Mouse (Mus musculus): ENCODE data around the gene Zfp219. TPM values are rescaled to one million over a fixed set of nuclear protein-coding genes. Genes with fewer than 3 reads are reported as not detected.
A peak's percentile ranks its signal among the peaks of the same experiment; 100 is the strongest.

Zfp219 gene
- polyA plus RNA-seq, 1 experiment: 21.9 TPM

DNA sequence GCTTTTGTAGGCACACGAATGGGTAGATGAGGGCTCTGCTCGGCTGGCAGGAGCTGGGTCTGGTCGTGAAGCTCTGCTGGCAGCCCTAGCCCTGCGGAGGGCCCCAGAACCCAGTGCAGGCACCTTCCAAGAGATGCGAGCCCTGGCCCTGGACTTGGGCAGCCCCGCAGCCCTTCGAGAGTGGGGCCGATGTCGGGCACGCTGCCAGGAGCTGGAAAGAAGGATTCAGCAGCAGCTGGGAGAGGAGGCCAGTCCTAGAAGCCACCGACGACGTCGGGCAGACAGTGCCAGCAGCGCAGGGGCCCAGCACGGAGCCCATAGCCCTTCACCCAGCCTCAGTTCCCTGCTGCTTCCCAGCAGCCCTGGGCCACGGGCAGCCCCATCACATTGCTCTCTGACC is 23.7 kb downstream of the Zfp219 start:
- Histone ChIP-seq H3K4me3 (ENCODE audit: insufficient read depth, low read depth, low read length) (no peak overlapping the region), H3K4me1 (ENCODE audit: control insufficient read depth, insufficient read depth, insufficient read length, low read length) (no peaks in the 10 kb centered on the region), H3K27ac (replicated peaks; ENCODE audit: low read depth, low read length) (no peak overlapping the region)

DNA sequence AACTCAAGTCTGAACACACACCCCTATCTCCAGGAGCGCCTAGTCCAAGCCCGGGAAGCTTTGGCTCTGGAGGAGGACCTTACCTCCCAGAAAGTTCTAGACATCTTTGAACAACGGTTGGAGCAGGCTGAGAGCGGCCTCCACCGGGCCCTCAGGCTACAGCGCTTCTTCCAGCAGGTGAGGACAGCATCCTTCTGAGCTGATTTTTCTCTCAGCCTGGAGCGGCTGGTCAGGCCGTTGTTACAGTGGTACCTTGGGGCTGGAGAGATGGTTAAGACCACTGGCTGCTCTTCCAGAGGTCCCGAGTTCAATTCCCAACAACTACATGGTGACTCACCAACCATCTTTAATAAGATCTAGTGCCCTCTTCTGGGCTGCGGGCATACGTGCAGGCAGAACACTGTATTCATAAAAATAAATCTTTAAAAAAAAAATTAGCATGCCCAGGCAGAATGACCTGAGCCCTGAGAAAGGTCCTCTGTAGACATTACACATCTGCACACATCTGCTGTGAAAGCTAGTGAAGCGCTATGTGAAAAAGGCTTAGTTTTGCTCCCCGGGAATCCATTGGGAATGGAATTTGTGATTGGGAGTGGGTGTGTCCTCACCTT is 24.2 kb downstream of the Zfp219 start:
- Histone ChIP-seq H3K27ac (replicated peaks; ENCODE audit: low read depth, low read length) (no peak overlapping the region), H3K4me3 (ENCODE audit: insufficient read depth, low read depth, low read length) (no peak overlapping the region), H3K4me1 (ENCODE audit: control insufficient read depth, insufficient read depth, insufficient read length, low read length) (no peaks in the 10 kb centered on the region)

DNA sequence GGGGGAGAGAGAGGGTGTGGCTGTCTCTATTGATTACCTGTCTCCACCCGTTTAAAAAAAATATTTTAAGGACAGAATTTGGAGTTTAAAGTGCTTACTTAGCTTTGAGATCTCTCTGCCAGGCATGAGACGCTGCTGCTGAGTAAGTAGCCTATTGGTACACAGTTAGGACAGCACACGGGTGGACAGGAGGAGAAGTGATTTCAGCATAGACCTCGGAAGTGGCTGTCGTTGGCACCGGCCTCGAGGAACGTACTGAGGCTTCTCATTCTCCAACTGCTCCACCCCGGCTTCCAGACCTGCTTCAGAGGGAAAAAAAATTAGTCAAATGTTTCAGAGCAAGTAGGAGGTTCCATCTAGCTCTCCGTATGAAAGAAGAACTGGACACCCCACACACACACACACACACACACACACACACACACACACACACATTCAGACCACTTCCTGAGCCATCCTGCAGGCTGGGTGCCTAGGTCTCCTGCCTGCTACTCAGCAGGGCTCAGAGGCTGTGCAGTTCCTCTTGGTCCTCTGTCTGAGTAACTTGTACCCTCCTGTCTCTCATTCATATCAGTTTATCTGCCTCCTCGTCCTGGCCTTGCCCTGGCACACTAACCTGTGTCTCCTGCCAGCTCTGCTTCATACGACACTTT is 25.2 kb downstream of the Zfp219 start:
- H3K4me1 ChIP-seq (ENCODE audit: control insufficient read depth, insufficient read depth, insufficient read length, low read length): no peaks in the 10 kb centered on the region
- H3K4me3 ChIP-seq (ENCODE audit: insufficient read depth, low read depth, low read length): no peak overlapping the region

DNA sequence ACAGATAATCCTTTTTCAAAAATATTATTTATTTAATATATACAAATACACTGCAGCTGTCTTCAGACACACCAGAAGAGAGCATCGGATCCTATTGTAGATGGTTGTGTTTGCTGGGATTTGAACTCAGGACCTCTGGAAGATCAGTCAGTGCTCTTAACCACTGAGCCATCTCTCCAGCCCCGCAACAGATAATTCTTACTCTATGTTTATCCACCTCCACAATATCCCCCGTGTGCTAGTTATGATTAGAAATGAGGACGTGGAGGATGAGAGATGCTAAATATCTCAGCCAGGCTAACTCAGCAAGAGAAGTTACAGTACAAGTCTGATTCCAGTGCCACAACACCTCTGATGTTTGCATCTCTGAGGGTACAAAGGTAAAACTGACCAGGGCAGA is 26.1 kb downstream of the Zfp219 start:
- no peak overlapping the region for H3K27ac ChIP-seq (replicated peaks; ENCODE audit: low read depth, low read length)
- no peak overlapping the region for H3K4me3 ChIP-seq (ENCODE audit: insufficient read depth, low read depth, low read length)
- no peaks in the 10 kb centered on the region for H3K4me1 ChIP-seq (ENCODE audit: control insufficient read depth, insufficient read depth, insufficient read length, low read length)

More for the DNA sequence above, 25.2 kb downstream of the Zfp219 start:
- no peak overlapping the region for H3K27ac ChIP-seq (replicated peaks; ENCODE audit: low read depth, low read length)

DNA sequence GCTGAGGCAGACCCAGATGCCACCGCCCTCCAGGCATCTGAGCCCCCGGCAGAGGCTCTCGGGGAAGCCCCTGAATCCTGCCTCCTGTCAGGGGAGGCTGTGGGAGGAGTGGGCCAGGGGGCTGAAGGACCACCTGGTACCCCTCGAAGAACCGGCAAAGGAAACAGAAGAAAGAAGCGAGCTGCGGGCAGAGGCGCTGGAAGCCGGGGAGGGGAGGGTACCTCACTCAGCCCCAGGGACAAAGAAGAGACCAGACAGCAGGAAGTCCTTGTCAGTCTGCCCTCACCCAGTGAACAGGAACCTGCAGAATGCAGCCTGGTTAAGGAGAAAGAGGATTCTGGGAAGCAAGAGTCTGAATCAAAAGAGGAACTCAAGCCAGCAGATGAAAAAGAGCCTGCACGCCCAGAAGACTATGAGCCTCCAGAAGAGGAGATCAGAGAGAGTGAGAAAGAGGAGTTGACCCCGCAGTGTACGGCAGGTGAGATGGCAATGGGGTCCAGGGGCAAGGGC is 31.0 kb downstream of the Zfp219 start:
- no peak overlapping the region for H3K4me3 ChIP-seq (ENCODE audit: insufficient read depth, low read depth, low read length)
- no peak overlapping the region for H3K27ac ChIP-seq (replicated peaks; ENCODE audit: low read depth, low read length)
- H3K4me1 ChIP-seq (ENCODE audit: control insufficient read depth, insufficient read depth, insufficient read length, low read length): peaks cover 2% of the 10 kb centered on the region; the same call in 1 of the 2 replicates

DNA sequence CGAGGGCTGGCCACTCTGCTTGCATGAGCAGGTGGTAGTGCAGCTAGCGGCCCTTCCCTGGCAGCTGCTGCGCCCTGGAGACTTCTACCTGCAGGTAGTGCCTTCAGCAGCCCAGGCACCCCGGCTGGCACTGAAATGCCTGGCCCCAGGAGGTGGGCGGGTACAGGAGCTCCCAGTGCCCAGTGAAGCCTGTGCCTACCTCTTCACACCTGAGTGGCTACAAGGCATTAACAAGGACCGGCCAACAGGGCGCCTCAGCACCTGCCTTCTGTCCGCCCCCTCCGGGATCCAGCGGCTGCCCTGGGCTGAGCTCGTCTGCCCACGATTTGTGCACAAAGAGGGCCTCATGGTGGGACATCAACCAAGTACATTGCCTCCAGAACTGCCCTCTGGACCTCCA is 31.8 kb downstream of the Zfp219 start:
- Histone ChIP-seq H3K4me3 (ENCODE audit: insufficient read depth, low read depth, low read length) (no peak overlapping the region), H3K27ac (replicated peaks; ENCODE audit: low read depth, low read length) (no peak overlapping the region), H3K4me1 (ENCODE audit: control insufficient read depth, insufficient read depth, insufficient read length, low read length) (peaks cover 2% of the 10 kb centered on the region; the same call in 1 of the 2 replicates)

DNA sequence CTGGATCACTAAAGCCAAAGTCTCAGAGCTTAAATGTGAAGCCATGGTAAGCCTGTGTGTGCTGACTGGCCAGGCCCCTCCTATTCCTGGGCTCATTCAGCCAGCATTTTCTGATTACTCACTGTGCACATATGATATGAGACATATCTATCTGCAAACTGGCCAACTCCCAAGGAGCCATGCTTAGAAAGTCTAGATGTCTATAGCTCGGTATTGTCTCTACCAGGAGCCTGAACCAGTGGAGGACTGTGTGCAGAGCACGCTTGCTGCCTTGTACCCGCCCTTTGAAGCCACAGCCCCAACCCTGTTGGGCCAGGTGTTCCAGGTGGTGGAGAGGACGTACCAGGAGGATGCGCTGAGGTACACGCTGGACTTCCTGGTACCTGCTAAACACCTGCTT is 33.4 kb downstream of the Zfp219 start:
- Histone ChIP-seq H3K4me1 (ENCODE audit: control insufficient read depth, insufficient read depth, insufficient read length, low read length) (peaks cover 2% of the 10 kb centered on the region; the same call in 1 of the 2 replicates), H3K27ac (replicated peaks; ENCODE audit: low read depth, low read length) (no peak overlapping the region), H3K4me3 (ENCODE audit: insufficient read depth, low read depth, low read length) (no peak overlapping the region)

DNA sequence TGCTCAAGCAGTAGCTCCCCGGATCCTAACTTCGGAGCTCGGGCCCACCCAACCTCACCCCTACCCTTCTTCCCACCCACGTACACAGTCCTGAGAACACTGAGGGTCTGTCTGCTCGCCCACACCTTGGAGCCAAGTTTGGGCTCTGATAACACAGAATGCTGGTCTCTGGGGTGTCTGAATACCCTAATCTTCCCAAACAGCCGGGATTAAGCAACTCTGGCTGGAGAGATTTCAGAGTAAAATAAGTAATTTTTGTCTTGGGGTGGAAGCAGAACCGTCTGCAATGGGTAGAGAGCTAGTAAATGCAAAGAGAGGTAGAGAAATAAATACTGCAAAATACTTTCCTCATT is 34.4 kb downstream of the Zfp219 start:
- Histone ChIP-seq H3K4me1 (ENCODE audit: control insufficient read depth, insufficient read depth, insufficient read length, low read length) (peaks cover 2% of the 10 kb centered on the region; the same call in 1 of the 2 replicates), H3K4me3 (ENCODE audit: insufficient read depth, low read depth, low read length) (peak overlapping the region; percentile 85), H3K27ac (replicated peaks; ENCODE audit: low read depth, low read length) (peak overlapping the region; percentile 83; the same call in 1 of the 2 replicates)

DNA sequence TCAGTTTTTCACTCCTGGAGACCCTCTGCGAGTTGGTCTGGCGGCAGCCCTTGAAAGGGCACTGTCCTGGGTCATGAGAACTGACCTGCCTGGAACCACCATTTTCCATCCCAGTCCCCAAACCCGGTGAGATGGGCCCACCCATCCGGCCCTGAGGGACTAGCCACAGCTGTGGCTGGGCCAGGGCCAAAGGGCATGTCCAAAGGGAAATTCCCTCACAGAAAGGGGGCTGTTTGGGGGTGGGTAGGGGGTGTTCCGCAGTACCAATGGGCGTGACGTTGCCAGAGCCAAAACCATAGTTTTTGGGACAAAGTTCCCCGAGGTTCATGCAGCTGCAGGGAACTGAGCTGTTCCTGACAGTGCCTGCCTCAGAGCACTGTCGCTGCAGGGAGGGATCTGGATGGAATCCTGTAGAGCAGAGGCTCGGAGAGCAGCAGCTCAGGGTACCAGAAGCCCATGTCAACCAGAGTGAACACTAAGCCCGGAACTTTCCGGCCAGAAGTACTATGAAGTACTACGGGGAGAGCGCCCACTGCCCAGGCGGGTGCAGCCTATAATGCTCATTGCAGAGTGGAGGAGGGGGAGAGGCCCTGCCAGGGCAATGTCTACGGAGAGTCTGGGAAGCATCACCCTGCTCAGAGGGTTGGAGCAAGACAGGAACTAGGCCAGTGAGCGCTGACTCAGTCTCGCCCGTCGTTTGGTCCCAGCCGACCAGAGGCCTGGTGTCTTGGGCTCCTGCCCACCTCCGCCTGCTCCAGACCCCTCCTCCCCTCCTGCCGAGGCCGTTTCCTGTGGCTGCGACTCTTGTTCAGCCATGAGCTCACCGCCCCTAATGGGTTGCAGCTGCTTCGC is 35.0 kb downstream of the Zfp219 start:
- H3K27ac ChIP-seq (replicated peaks; ENCODE audit: low read depth, low read length): peak overlapping the region; percentile 83
- peaks cover 2% of the 10 kb centered on the region; the same call in 1 of the 2 replicates for H3K4me1 ChIP-seq (ENCODE audit: control insufficient read depth, insufficient read depth, insufficient read length, low read length)
- peak overlapping the region; percentile 85 for H3K4me3 ChIP-seq (ENCODE audit: insufficient read depth, low read depth, low read length)

DNA sequence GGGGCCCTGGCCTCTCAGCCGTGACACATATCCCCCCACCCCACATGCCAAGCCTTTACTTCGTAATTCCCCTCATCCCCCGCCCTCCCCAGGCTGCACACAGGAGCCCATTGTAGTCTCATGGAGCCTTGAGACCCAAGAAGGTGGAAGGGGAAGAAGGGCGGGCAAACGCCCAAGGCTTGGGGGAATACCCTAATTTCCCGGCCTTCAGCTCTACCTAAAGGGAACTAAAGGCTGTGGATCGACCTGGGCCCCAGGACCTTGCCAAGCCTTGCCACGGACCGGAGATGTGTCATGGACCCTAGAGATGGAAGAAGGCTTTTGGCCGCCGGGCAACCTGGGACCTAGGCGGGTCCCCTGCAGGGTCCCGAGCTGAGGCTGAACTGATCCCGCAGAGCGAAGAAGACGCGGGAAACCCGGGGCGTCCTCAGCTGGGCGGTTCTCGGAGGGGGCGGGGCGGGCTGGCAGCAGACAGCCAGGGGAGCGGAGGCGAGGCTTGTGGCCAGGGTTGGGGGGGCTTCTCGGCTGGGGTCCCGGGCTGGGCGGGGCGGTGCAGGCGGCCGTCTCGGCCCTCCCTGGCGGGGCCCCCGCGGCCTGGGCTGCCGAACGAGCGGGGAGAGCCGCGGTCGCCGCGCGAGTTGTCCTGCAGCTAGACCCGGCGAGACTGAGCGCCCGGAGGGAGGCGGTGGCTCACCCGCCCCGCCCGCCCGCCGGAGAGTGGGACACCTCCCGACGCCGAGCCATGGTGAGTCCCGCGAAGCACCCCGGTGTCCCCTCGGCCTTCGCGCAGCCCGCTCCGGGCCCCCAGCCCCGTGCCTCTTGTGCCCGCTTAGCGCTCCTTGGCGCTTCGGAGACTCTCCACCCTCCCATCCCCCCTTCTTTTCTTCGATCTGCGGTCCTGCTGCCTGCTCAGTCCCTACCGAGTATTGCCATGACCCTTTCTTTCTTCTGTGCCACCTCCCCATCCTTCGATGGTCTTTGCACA is 36.0 kb downstream of the Zfp219 start, which contains the start of gene Arhgef40:
TSS of gene Arhgef40 (plus strand) at position 473 of the 985 bp plus-strand sequence.
- H3K27ac ChIP-seq (replicated peaks; ENCODE audit: low read depth, low read length): peak within 1 kb of the TSS; percentile 83

DNA sequence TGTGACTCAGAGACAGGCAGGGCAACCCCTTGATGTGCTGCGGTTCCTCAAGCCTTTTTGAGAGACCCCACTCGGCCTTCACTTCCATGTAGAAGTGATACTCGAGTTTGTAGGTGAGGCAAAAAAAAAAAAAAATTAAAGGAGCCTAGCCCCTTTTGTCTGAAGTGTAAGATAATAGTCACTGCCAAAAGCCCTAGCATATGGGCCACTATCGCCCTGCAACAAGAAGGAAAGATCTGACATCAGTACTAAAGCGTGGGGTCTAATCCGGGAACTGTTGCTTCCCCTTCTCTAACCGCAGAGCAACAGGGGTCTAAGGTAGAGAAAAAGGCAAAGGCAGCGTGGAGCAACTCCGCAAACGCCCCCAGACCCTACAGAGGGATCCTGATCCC is 36.7 kb downstream of the Zfp219 start:
- Histone ChIP-seq H3K4me3 (ENCODE audit: insufficient read depth, low read depth, low read length) (no peak overlapping the region), H3K27ac (replicated peaks; ENCODE audit: low read depth, low read length) (no peak overlapping the region), H3K4me1 (ENCODE audit: control insufficient read depth, insufficient read depth, insufficient read length, low read length) (peaks cover 2% of the 10 kb centered on the region; the same call in 1 of the 2 replicates)

More for the DNA sequence above, 36.0 kb downstream of the Zfp219 start, which contains the start of gene Arhgef40:
- Histone ChIP-seq H3K4me1 (ENCODE audit: control insufficient read depth, insufficient read depth, insufficient read length, low read length) (peaks cover 2% of the 10 kb centered on the region; the same call in 1 of the 2 replicates), H3K4me3 (ENCODE audit: insufficient read depth, low read depth, low read length) (peak within 1 kb of the TSS; percentile 85)

DNA sequence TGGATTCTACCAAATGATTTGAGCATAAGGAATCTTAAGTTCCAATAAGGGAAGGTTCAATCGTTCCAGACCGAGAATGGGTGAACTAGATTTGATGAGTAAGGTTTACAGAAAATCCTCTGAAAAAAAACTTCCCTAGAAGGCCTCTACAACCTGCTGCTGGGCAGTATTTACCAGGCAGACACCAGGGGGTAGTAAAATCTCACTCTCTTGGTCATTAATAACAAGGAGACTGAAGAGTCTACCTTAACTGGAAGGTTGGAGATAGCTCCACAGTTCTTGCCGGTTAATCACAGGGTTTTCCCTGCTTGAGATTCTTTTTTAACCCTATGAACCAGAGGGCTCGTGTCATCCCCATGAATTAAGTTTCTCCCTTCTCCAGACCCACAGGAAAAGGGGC is 37.3 kb downstream of the Zfp219 start:
- Histone ChIP-seq H3K27ac (replicated peaks; ENCODE audit: low read depth, low read length) (no peak overlapping the region), H3K4me3 (ENCODE audit: insufficient read depth, low read depth, low read length) (no peak overlapping the region), H3K4me1 (ENCODE audit: control insufficient read depth, insufficient read depth, insufficient read length, low read length) (peaks cover 2% of the 10 kb centered on the region; the same call in 1 of the 2 replicates)

DNA sequence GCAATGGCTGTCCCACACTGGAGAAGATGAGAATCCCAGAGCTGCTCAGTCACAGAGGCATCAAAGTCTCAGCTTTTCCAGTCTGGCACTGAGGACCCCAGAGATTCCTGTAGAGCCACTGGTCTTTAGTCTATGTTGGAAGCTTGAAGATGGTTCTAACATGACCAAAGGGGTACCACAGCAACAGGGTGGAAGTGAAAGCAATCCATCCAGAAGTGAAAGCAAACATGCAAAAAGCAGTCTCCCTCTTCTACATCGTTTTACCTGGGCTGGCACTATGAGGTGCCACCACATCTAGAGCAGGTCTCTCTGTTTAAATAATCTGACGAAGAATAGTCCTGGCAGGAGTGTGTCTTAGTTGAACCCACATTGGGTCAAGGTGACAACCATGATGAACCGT is 41.3 kb downstream of the Zfp219 start:
- no peaks in the 10 kb centered on the region for H3K4me1 ChIP-seq (ENCODE audit: control insufficient read depth, insufficient read depth, insufficient read length, low read length)
- H3K27ac ChIP-seq (replicated peaks; ENCODE audit: low read depth, low read length): no peak overlapping the region
- no peak overlapping the region for H3K4me3 ChIP-seq (ENCODE audit: insufficient read depth, low read depth, low read length)

DNA sequence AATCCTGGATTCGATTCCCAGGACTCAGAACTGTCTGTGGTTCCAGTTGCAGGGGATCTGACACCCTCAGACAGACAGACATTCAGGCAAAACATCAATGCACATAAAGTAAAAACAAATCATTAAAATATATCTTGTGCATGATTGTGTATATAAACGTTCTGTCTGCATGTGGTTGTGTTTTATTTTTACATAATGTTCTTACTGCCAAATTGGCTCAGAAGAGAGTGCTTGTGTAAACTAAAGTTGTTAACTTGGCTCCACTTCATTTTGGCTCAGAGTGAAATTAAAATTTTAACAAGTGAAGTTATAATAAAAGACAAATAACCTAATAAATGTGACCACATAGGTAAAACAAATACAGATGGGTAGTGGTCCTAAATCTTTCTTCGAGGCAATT is 53.1 kb downstream of the Zfp219 start:
- Histone ChIP-seq H3K27ac (replicated peaks; ENCODE audit: low read depth, low read length) (no peak overlapping the region), H3K4me3 (ENCODE audit: insufficient read depth, low read depth, low read length) (no peak overlapping the region), H3K4me1 (ENCODE audit: control insufficient read depth, insufficient read depth, insufficient read length, low read length) (no peaks in the 10 kb centered on the region)
